Mouse (Mus musculus) lung, postnatal 0 days (tissue): ENCODE measurements around the gene Serinc2.

Experiments used
- CTCF ChIP-seq: IDR thresholded peaks from 2 replicates; pipeline ENCODE4 v1.5.1; 2016; ENCODE audit warnings: antibody characterized with exemption, mild to moderate bottlenecking
- EP300 ChIP-seq: IDR thresholded peaks from 2 replicates; pipeline ENCODE4 v1.6.1; 2016; ENCODE audit warnings: antibody characterized with exemption, mild to moderate bottlenecking, control low read depth

DNA sequence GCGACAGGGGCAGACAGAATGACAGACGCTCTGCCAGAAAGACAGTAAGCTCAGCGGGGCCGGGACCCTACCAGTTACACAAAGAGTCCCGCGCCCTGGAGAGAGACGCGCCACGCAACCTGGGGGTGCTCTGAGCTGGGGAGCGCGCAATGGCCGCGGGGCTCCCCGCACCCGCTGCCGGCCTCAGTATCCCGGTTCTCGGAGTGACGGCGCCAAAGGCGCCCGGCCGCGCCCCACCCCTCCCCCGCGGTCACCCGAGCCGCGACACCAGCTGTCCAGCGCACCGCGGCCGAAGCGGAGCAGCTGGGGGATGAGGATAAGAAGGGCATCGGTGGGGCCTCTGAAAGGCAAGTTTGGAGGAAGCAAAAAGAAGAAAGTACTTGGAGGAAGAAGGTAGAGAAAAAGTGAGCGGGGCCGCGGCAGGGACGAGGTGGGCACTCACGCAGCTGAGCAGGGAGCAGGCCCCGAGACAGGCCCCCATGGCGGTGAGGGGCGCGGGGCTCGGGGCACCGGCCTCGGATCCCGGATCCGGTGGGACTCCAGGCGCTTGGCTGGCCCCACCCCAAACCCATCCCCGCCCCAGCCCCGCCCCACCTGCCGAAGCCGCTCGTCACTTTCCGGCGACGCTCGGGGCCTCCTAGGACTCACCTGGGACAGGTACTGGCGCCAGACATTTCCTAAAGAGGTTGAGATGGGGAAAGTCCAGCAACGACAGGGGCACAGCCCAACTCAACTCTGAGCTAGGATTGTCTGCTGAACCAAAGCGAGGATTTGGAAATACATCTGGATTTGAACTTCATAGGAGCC is 3.8 kb downstream of the Serinc2 start:
- no peak for TF ChIP-seq EP300
- no peak for TF ChIP-seq CTCF
